Mouse (Mus musculus) gastrocnemius, adult 2 months (tissue): ENCODE data around the gene Dglucy. TPM values are rescaled to one million over a fixed set of nuclear protein-coding genes. Genes with fewer than 3 reads are reported as not detected.
"Not testable (repeated sequence)": the region's sequence is repeated elsewhere in the genome, so short reads cannot be mapped to it uniquely, and the experiment has no call there.

Experiments used
- DNase-seq: peaks from one replicate; pipeline ENCODE4 v3.0.0; 2022
- H3K27ac ChIP-seq: fragments of 200-600 bp; 2 replicates; pipeline ENCODE4 v1.8.1; 2022; ENCODE audit warnings: mild to moderate bottlenecking
- H3K4me3 ChIP-seq: fragments of 200-600 bp; 2 replicates; pipeline ENCODE4 v1.8.1; 2022; ENCODE audit warnings: mild to moderate bottlenecking, moderate library complexity
- CTCF ChIP-seq: fragments of 200-600 bp; IDR thresholded peaks from 2 replicates; pipeline ENCODE4 v1.8.1; 2022; ENCODE audit warnings: antibody characterized with exemption, mild to moderate bottlenecking, moderate library complexity
- intact Hi-C: fragments of 180-260 bp; cut with DNase I; formaldehyde crosslinking; loops from one replicate; pipeline ENCODE4 v1.15.1; 2025
- total RNA-seq, 2 experiments: library from RNA; stranded (reverse); gene quantifications; 2 replicates each; pipeline ENCODE4 v1.2.3; 2021

Dglucy gene
- total RNA-seq, 2 experiments from 2014 or later: 19.1 to 21.6 TPM

- no peak for TF ChIP-seq CTCF
Measured at GRCm38 (mm10) chr12:100789981-100790550, 11.2 kb downstream of the Dglucy start.

DNA sequence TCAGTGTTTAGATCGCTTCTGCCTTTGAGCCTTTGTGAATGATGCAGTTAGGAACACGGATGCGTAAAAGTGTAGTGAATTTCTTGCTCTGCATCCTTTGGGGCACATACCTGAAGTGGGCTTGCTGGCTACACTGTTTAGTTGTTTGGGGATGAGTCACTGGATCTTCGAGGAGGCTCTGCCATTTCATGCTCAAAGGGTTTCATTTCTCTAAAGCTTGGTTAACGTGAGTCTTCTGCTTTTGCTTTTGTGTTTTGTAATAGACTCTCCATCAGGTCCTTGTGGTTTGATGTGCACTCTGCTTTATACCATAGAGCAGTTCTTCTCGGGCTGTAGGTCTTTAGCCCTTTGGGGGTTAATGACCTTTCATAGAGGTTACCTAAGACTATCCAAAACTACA lies 12.6 kb downstream of the Dglucy start:
- no peak for DNase-seq
- intact Hi-C loops: loop anchor here (5.0 kb wide), 1 partner anchor 51 kb away; no protein-coding TSS in a partner anchor

More at GRCm38 (mm10) chr12:100789981-100790550, 11.2 kb downstream of the Dglucy start:
- DNase-seq: peak; percentile 72
- intact Hi-C loops: loop anchor here (5.0 kb wide), 1 partner anchor 52 kb away; no protein-coding TSS in a partner anchor
- Histone ChIP-seq H3K4me3 (no peak overlapping the region), H3K27ac (peak overlapping the region; percentile 72)

GRCm38 (mm10) chr12:100794450-100795230 lies 15.8 kb downstream of the Dglucy start:
- TF ChIP-seq CTCF: no peak
- Histone ChIP-seq H3K4me3 (no peak overlapping the region), H3K27ac (peak overlapping the region; percentile 50; the same call in 1 of the 2 replicates)
- intact Hi-C loops: loop anchor here (2.0 to 5.0 kb wide), 2 partner anchors 14 to 48 kb away; no protein-coding TSS in a partner anchor
- DNase-seq: no peak

More for the DNA sequence above, 12.6 kb downstream of the Dglucy start:
- no peak for TF ChIP-seq CTCF
- Histone ChIP-seq H3K4me3 (no peak overlapping the region), H3K27ac (no peak overlapping the region)

DNA sequence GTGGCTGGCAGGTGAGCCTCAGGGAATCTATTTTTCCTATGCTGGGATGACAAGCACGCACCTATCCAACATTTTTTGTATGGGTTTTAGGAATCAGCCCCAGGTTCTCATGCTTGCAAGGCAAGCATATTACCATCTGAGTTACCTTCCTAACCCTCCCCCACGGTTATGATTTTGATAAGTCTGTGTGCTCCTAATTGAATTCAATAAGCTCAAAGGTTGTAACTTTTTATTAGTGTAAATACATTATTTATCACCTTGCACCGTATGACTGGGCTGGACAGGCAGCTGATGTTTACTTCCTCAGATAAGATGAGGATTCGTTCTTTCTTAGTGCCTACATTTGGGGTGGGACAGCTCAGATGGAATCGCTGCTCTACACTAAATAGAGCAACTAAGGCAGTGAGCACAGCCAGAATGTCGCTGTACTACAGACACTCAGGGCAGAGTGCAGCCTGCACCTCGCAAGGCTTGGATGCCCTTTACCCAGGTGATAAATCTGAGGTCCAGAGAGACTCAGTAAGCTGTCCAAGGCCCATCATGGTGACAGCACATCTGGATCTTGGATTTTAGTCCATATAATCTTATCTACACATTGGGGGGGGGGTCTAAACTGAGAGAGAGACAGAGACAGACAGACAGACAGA lies 16.7 kb downstream of the Dglucy start:
- intact Hi-C loops: loop anchor here (2.0 kb wide), 1 partner anchor 13 kb away; no protein-coding TSS in a partner anchor
- H3K27ac ChIP-seq: no peak overlapping the region
- TF ChIP-seq CTCF: no peak
- DNase-seq: no peak
- no peak overlapping the region for H3K4me3 ChIP-seq

- DNase-seq, intact Hi-C loops, H3K27ac ChIP-seq, H3K4me3 ChIP-seq: not testable (repeated sequence)
Measured at GRCm38 (mm10) chr12:100803391-100803790, 24.5 kb downstream of the Dglucy start.

- H3K27ac ChIP-seq: no peak overlapping the region
- DNase-seq: no peak
- no peak for TF ChIP-seq CTCF
- intact Hi-C loops: no loop called here
- no peak overlapping the region for H3K4me3 ChIP-seq
Measured at GRCm38 (mm10) chr12:100807280-100807679, 28.4 kb downstream of the Dglucy start.

DNA sequence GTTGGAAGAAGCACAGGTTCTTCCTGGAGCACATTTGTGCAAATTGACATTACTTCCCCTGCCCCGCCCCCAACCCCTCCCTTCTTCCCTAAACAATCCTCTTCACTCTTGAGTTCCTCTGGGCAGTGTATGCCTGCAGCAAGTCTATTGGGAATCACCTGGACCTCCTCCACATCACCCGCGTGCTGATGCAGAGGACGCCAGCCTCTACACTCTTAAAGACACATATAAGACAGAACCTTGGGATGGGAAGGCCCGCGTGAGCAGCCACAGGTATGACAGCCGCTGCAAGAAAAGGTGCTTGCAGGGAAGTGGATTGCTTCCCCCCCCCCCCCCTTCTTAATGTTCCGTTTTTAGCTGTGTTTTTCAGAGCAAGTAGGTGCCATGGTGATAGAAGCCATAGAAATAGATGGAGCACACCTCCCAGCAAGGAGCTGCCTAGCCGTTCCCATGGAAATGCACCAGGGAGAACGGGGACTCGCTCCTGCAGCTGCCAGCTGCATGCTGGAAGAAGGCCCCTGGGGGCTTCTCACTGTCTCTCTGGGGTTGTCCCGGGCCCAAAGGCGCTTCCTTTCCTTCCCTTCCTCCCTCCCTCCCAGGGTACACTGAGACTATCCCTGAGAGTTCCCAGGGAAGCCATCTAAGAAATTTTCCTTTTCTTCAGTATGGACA lies 29.9 kb downstream of the Dglucy start:
- no peak overlapping the region for H3K4me3 ChIP-seq
- no peak for TF ChIP-seq CTCF
- peak overlapping the region; percentile 90 for H3K27ac ChIP-seq
- intact Hi-C loops: loop anchor here (2.0 kb wide), 1 partner anchor 14 kb away; no protein-coding TSS in a partner anchor
- DNase-seq: peak; percentile 37

DNA sequence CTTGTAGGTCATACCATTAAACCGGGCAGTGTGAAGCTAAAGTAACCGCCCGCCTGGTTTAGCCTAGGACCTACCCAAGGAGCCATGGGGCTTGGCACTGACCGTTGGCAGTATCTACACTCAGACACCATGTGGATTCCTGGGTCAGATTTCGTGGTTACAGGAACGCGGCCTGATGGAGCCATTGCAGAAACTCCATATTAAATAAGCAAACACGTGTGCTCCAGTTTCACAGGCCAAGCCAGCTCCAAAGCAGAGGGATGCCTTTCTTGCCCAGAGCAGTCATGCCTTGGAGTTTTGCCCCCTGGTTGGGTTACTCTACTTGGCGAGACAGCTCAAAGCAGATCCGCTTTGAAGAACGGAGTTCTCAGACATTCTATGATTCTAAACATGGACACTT lies 31.7 kb downstream of the Dglucy start:
- no peak overlapping the region for H3K4me3 ChIP-seq
- peak overlapping the region; percentile 90 for H3K27ac ChIP-seq
- intact Hi-C loops: loop anchor here (1.0 kb wide), 1 partner anchor 31 kb away; the partner anchor contains the start of gene Dglucy
- peak; percentile 93 for DNase-seq
- no peak for TF ChIP-seq CTCF

GRCm38 (mm10) chr12:100813901-100814300 lies 35.0 kb downstream of the Dglucy start:
- DNase-seq: no peak
- intact Hi-C loops: no loop called here
- H3K4me3 ChIP-seq: no peak overlapping the region
- TF ChIP-seq CTCF: no peak
- H3K27ac ChIP-seq: no peak overlapping the region

GRCm38 (mm10) chr12:100814671-100815070 lies 35.8 kb downstream of the Dglucy start:
- Histone ChIP-seq H3K4me3 (no peak overlapping the region), H3K27ac (no peak overlapping the region)
- intact Hi-C loops: no loop called here
- no peak for DNase-seq
- no peak for TF ChIP-seq CTCF

- H3K4me3 ChIP-seq: no peak overlapping the region
- intact Hi-C loops: no loop called here
- DNase-seq: no peak
- H3K27ac ChIP-seq: no peak overlapping the region
- TF ChIP-seq CTCF: no peak
Measured at GRCm38 (mm10) chr12:100816906-100817305, 38.0 kb downstream of the Dglucy start.

DNA sequence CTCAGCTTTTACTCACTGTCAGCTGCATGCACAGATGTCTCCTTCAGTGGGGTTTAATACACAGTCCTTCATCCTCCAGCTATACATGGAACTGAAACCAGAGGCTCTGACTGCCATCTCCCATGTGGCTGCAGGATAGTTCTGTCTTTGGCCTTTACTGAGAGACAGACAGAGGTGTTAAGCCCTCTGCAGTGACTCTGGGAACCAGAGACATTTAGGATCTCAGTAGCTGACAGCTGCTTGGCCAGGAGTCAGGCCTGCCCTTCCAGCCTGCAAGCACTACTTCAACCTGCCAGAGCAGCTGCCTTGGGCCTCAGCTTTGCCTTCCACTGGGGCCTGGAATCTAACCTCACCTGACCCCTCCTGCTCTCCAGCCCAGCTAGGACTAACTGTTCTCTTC lies 41.1 kb downstream of the Dglucy start:
- peak overlapping the region; percentile 83 for H3K27ac ChIP-seq

More for the DNA sequence above, 41.1 kb downstream of the Dglucy start:
- intact Hi-C loops: no loop called here
- no peak for TF ChIP-seq CTCF
- peak; percentile 94 for DNase-seq
- no peak overlapping the region for H3K4me3 ChIP-seq
